Mouse (Mus musculus) heart, adult 2 months (tissue): ENCODE measurements around the gene Lrrfip2.

ENCODE experiments used
- CTCF ChIP-seq: fragments of 200-600 bp; IDR thresholded peaks from 2 replicates; pipeline ENCODE4 v1.8.1; 2022; ENCODE audit warnings: antibody characterized with exemption, mild to moderate bottlenecking, moderate library complexity
- EP300 ChIP-seq: fragments of 200-500 bp; IDR thresholded peaks from 2 replicates; pipeline ENCODE4 v1.6.1; 2011; ENCODE audit warnings: low read depth, low read length, control low read depth; ENCODE audit not compliant: insufficient read depth
- POLR2A ChIP-seq: fragments of 200-500 bp; IDR thresholded peaks from 2 replicates; pipeline ENCODE4 v1.6.1; 2011; ENCODE audit warnings: mild to moderate bottlenecking, low read depth, low read length, control low read depth; ENCODE audit not compliant: insufficient read depth

DNA sequence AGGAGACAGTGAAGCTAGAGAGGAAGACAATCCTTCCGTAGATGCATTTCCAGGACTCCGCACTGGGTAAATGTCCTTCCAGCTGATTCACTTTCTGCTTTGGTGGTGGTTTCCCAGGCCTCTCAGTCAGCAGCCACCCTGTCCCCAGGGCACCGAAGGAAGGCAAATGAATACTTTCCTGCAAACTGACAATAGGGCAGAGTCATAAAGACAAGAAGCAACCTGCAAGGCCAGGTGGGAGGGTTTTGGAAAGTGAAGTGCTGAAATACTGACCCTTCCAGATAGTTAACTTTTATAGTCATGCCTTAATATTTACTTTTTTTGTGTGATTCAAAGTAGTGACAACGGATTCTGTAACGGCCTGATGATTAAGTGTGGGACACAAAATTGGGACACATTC is 13.5 kb upstream of the Lrrfip2 start:
- no peak for TF ChIP-seq POLR2A
- no peak for TF ChIP-seq CTCF
- no peak for TF ChIP-seq EP300
